Mouse (Mus musculus): Measurements from ENCODE around the gene Timm8b.
A peak's percentile ranks its signal among the peaks of the same experiment; 100 is the strongest.

Timm8b gene

GRCm38 (mm10) chr9:50603189-50603997 is at the start of gene Timm8b, which contains the start of gene Sdhd:
TSS of gene Timm8b (plus strand) at chr9:50603910.
TSS of gene Sdhd (minus strand) at chr9:50603812.
- peak; percentile 94 for DNase-seq

- DNase-seq, result no peak
These were observed 49.2 kb upstream of the Timm8b start, which contains the start of gene Il18 for GRCm38 (mm10) chr9:50554241-50555093. TSS of gene Il18 (plus strand) at chr9:50554827.

DNA sequence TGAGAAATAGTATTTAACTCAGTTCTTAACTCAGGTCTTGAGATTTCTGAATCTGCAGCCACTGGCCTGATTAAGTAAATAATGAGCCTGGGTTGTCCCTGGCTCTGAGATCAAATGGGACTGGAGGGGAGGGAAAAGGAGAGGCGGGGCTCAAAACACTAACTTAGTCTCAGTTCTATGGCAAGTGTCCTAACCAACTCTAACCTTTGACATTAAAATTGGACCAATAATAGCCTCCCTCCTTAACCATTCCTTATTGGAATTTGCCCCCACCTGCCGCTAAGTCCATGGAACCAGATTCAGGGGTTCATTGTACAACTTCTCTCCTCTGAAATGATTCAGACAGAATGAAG is 48.6 kb upstream of the Timm8b start, which contains the start of gene Bco2:
Gene Bco2, minus strand, starts transcription at position 88 of the 353 bp plus-strand sequence.
- no peak for DNase-seq

DNA sequence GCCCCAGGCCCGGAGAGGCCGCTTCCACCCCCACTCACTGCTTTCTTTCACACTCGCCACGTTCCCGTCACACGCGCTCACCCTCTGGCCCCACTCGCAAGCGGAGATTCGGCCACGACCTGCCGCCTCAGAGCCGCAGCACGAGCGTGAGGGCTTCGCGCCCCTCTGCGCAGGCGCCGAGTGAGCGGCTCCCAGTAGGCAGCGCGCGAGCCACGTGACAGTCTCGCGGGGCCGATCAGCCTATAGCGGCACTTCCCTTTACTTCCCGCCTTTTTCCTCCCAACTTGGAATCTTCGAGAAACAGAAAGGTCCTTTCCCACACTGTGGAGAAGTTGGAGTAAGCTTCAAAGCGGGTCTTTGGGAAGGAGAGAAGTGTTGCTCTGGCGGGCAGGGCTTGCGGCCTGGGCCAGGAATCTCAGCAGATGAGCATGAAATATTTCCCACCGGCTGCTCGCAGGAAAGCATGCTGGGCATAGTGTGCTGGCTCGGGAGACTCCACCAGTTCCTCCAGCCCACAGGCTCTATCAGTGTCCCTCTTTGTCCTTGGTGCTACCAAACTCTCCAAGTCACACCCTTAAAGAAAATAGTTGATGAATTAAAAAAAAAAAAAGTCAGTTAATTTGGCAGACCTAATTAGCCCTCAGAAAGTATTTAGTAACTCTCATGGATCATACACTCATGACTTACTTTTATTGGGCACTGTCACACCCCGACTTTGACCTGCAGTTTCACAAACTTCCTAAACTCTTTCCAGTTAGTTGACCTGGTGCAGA is 42.4 kb upstream of the Timm8b start, which contains the start of gene Tex12:
Gene Tex12, minus strand, starts transcription at position 181 of the 773 bp plus-strand sequence.
- DNase-seq, result no peak

- DNase-seq, result no peak
These were observed 41.8 kb upstream of the Timm8b start for GRCm38 (mm10) chr9:50561918-50562360.

- DNase-seq, result no peak
These were observed 38.5 kb upstream of the Timm8b start for GRCm38 (mm10) chr9:50565173-50565572.

DNA sequence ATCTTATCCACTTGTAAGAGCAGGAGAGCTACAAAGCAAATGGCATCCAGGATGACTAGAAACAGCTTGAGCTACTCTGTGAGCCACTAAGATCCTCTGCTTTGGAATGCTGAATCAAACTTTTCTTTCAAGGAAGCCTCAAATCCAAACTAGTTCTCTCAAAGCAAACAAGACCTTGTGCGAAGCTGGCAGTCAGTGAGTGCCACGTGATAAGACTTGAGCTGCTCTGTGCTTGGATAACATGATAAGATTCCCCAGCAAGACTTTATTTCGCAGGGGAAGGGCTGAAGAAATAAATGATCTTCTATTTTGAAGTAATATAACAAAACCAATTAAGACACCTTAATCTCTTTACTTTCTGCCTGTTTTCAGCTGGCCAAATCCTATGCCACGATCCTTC is 37.8 kb upstream of the Timm8b start:
- no peak for DNase-seq

- no peak for DNase-seq
These were observed 36.3 kb upstream of the Timm8b start for GRCm38 (mm10) chr9:50567372-50567771.

- no peak for DNase-seq
These were observed 35.8 kb upstream of the Timm8b start for GRCm38 (mm10) chr9:50567881-50568280.

DNA sequence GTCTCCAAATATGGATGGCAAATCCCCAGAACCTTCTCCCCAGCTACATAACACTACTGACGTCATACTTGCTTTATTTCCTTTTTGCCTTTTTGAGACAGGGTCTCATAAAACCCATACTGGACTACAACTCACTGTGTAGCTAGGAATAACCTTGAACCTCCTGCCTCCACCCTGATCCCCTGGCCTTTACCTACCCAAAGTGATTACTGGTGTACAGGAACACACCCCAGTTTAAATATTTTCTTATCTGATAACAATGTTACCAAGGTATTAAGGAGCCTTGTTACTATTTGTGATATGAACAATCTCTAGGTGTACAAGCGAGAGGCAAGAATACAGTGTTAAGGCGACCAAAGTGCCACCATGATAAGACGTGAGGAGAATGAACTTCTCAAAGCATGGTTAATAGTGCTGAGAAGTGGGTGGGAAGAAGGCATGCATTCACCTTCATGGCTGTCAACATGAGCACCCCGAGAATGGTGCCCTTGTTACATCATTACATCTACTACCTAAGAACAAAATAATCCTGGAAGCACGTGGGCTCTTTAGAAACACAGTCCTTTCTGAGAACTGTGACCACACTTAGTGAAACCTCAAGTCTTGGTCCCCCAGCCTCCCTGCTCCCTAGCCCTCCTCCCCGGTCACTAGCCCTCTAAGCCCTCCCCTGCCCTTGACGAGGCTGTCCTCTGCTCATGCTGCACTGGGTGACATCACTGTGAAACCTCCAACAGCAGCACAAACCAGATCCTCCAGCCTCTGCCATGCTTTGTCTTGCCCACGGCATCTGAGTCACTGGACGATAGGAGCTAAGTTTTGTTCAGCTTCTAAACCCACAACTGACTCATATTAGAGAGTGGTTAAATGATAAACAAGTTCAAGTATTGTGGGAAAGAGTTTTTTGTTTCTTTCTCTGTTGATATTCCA is 33.8 kb upstream of the Timm8b start:
- no peak for DNase-seq

- no peak for DNase-seq
These were observed 23.3 kb upstream of the Timm8b start for GRCm38 (mm10) chr9:50580370-50580769.

DNA sequence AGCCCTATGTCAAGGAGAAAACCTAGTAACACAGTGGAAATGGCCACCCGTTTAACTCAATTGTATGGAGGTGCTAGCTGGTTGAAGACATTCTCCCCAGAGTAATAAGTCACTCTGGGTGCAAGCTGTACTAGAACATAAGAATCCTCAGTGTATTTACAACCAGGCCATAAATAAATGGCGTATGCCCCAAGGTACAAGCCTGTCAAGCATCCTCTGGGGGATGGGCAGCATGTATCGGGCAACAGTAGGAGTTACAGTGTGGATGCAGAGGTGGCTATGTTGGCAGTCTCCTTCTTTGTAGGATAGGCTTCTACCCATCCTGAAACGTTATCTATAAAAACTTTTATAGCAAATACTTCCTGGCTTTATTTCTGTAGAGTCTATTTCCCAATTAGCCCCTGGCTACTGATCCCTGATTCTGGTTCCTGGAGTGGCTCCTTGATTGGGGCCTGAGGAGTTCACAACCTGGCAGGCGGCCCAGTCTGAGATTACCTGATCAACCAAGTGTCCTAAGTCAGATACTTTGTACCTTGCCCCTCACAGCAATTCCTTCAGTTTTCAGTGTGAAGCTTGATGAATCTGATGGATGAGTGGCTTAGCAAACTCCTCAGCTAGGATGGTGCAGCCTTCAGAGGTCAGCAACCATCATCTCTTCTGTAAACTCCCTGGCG is 18.4 kb upstream of the Timm8b start:
- DNase-seq, result no peak

- no peak for DNase-seq
These were observed 16.8 kb upstream of the Timm8b start for GRCm38 (mm10) chr9:50586955-50587354.

DNA sequence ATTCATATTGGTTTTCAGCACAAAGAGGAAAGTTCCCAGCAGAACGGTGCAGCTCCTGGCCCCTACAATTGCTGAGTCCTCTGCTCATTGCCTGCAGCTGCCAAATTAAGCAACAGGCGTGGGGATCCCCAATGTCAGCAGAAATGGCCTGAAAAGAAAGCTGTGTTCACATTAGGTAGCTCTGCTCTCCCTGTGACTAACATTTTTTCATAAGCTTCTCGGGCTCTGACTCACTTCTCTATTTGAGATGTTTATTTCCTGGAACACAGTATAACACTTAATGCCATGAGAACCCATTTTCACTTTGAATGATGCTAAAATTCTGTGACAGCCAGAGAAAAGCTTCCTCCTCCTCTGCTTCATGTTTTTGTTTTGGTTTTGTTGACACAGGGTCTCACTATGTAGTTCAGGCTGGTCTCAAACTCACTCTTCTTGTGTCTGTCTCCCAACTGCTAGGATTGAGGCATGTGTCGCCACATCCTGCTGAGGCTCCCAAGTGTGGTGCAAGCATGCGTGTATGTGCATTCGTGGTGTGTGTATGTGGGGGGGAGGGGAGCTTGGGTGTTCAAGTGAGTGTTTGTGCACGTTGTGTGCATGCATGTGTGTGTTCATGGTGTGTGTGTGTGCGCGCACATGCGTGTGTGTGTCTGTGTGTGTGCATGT is 12.7 kb upstream of the Timm8b start:
- DNase-seq, result no peak

DNA sequence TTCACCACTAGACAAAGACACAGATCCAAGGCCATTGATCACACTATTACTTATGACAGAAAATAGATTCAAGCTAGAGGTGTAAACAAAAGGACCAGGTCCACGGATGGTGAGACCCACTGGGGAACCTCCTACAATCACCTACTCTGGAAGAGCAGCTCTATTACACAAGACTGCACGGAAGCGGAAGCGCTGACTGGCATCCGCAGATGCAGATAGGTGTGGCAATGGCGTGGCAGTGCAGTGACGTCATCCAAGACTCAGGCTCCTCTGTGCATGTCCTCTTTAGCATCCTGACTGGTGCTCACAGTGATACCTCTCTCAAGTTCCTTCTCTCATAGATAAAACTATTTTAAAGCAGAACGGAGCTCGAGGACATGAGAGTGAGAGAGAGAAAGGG is 10.8 kb upstream of the Timm8b start:
- DNase-seq, result peak; percentile 7

- DNase-seq, result peak; percentile 49
These were observed 10.2 kb upstream of the Timm8b start for GRCm38 (mm10) chr9:50593544-50593943.

DNA sequence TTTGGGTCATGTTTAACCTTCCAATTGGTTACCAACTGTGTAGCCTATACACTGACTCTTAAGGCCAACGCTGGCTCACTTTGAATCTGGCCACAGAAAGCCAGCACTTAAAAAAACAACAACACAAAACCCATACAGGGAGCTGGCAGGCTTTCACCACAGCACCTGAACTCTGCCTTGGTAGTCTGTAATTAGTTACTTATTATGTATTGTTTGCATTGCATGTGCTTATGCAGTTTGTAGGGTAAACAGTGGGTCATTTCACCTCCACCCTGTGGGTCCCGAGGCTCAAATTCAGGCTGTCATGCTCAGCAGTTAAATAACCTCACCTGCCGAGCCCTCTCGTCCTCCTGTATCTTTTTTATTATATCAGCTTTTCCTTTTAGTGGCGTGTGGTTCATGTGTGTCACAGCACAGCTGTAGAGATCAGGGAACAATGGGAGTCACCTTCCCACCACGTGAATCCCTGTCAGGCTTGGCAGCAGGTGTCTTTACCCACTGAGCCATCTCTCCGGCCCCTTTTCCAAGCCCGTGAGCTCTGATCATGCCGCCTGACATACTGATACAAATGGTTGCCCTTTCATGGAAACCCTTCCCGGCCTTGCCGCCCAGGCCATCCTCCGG is 8.8 kb upstream of the Timm8b start:
- peak; percentile 10 for DNase-seq

DNA sequence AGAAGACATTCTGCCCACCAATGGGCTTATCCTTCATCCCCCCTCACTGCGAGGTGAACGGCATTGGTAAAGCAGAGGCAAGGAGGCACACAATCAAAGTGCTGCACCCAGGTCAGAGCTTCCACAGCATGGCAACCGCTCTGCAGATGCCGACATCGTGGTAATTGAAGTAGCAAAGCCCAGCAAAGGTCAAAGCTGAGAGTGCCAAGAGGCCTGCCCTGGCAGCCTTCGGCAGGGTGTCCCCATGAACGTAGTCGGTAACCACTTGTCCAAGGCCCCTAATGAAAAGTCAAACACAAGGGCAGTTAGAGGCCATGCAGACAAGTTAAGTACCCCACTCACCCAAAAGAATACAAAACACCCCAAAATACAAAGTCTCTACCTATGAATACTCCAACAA is 6.7 kb upstream of the Timm8b start:
- no peak for DNase-seq

- peak; percentile 53 for DNase-seq
These were observed 2.2 kb upstream of the Timm8b start for GRCm38 (mm10) chr9:50601536-50601935.
